Mouse (Mus musculus) small intestine, adult 2 months (tissue): ENCODE data around the gene Pold3. TPM values are rescaled to one million over a fixed set of nuclear protein-coding genes. Genes with fewer than 3 reads are reported as not detected.

Source experiments
- H3K27ac ChIP-seq: fragments of 200-500 bp; 2 replicates; pipeline ENCODE4 v1.5.1; 2012; ENCODE audit warnings: low read depth, low read length, control low read depth, inconsistent platforms; ENCODE audit not compliant: insufficient read depth
- H3K27me3 ChIP-seq: fragments of 200-500 bp; 2 replicates; pipeline ENCODE4 v1.6.1; 2012; ENCODE audit warnings: mild to moderate bottlenecking, moderate library complexity, low read length, inconsistent platforms; ENCODE audit not compliant: control insufficient read depth, insufficient read depth
- H3K36me3 ChIP-seq: fragments of 200-500 bp; 2 replicates; pipeline ENCODE4 v1.6.1; 2012; ENCODE audit warnings: mild to moderate bottlenecking, low read length, control low read depth, inconsistent platforms; ENCODE audit not compliant: control insufficient read depth, insufficient read depth
- H3K4me1 ChIP-seq: fragments of 200-500 bp; 2 replicates; pipeline ENCODE4 v1.6.1; 2012; ENCODE audit warnings: low read length, inconsistent platforms, mixed read lengths; ENCODE audit not compliant: control insufficient read depth, insufficient read depth, insufficient read length
- H3K4me3 ChIP-seq: fragments of 200-500 bp; 2 replicates; pipeline ENCODE4 v1.5.1; 2012; ENCODE audit warnings: low read depth, mild to moderate bottlenecking, control low read depth, inconsistent platforms, low read length, moderate library complexity
- CTCF ChIP-seq: fragments of 200-500 bp; IDR thresholded peaks from 2 replicates; pipeline ENCODE4 v1.5.1; 2012; ENCODE audit warnings: low read depth, mild to moderate bottlenecking, control low read depth, inconsistent platforms, low read length, moderate library complexity, mixed read lengths; ENCODE audit not compliant: insufficient replicate concordance, insufficient read length; ENCODE audit errors: extremely low read depth
- POLR2A ChIP-seq: fragments of 200-500 bp; IDR thresholded peaks from 2 replicates; pipeline ENCODE4 v1.6.1; 2012; ENCODE audit warnings: low read depth, mild to moderate bottlenecking, control low read depth, inconsistent platforms, low read length, moderate library complexity
- WGBS: fragments of 180-500 bp; shearing (Covaris S2); methylation state at CpG from one replicate; pipeline ENCODE4 v1.1.7; 2018; 5-methylcytosine and 5-hydroxymethylcytosine counted together
- polyA plus RNA-seq: library from polyadenylated mRNA; depleted of rRNA; stranded (reverse); fragments of >200 nt; gene quantifications from 2 replicates; pipeline ENCODE4 v1.2.3, GENCODE M21; 2012; rRNA removed

The Pold3 gene
- 2.4 and 4.2 TPM in 2 replicates for polyA plus RNA-seq

DNA sequence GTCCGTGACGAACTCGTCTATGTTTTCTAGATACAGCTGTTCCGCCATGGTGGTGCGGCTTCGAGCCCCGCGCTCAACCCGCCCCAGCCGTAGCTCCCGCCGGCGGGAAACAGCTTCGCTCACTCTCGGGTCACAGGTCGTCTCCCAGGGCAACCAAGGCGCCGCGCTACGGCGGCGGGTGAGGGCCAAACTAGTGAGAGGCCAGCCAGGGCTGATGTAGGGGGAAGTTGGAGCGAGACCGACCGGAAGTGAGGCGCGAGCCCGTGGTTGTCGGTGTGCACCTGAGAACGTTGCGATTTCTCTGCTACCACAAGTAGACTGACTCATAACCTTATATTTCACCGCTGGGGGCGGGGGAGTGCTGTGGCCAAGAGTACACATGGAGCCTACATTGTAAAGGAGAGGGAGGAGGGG lies at the start of gene Pold3:
TSS of gene Pold3 (minus strand) at position 190 of the 414 bp plus-strand sequence.
- TF ChIP-seq CTCF (peak; percentile 27; the same call in 1 of the 2 replicates), POLR2A (peak; percentile 55; the same call in 1 of the 2 replicates)

DNA sequence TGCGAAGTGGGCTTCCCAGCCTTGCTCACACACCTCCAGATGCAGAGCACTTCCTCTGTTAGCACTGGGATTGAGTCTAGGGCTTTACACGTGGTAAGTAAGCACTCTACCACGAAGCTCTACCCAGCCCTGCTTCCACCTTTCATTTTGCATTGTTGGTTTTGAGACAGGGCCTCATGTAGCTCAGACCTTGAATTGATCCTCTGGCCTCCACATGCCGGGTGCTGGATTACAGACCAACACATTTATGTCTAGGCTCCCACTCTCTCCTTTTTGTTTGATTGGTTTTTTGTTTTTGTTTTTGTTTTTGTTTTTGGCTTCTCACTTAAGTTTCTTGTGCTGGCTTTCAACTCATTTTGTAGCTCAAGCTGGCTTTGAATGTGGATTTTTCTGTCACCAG lies 49.4 kb upstream of the Pold3 start:
- TF ChIP-seq POLR2A (no peak), CTCF (no peak)
- H3K36me3 ChIP-seq = no peaks in the 10 kb centered on the region
- H3K4me1 ChIP-seq = peaks cover 3% of the 10 kb centered on the region; the same call in 1 of the 2 replicates
- no peak overlapping the region for H3K27ac ChIP-seq
- WGBS = 69% methylated on average over 4 of the region's 4 CpGs
- no peak overlapping the region for H3K4me3 ChIP-seq
- H3K27me3 ChIP-seq = no peaks in the 10 kb centered on the region

More for the DNA sequence above, at the start of gene Pold3:
- under 1% methylated on average over 33 of the region's 33 CpGs for WGBS
- peaks cover 15% of the 10 kb centered on the region for H3K36me3 ChIP-seq
- peaks cover 3% of the 10 kb centered on the region; the same call in 1 of the 2 replicates for H3K4me1 ChIP-seq
- H3K4me3 ChIP-seq = peak within 1 kb of the TSS; percentile 86
- no peaks in the 10 kb centered on the region for H3K27me3 ChIP-seq
- H3K27ac ChIP-seq = peak within 1 kb of the TSS; percentile 61

DNA sequence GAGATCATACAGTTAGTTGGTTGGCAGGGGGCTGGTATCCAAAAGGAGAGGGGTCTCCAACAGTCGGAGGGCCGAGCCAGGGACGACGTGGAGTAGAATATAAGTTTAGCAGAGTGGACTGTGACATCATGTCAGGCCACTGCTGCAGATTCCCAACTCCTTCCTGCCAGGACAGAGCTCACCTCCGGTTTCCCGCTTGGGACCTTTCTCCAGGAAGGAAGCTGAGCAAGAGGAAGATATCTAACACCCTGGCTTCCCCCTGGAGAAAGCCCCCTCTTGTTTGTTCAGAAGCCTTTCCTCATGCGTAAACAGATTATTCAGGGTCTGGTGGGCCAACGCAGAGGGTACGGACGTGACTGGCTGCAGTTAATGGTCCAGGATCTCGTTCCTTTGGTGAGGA lies 47.3 kb upstream of the Pold3 start:
- WGBS = 81% methylated on average over 11 of the region's 11 CpGs
- H3K36me3 ChIP-seq = no peaks in the 10 kb centered on the region
- no peak overlapping the region for H3K27ac ChIP-seq
- H3K27me3 ChIP-seq = no peaks in the 10 kb centered on the region
- TF ChIP-seq CTCF (no peak), POLR2A (no peak)
- H3K4me3 ChIP-seq = no peak overlapping the region
- peaks cover 3% of the 10 kb centered on the region; the same call in 1 of the 2 replicates for H3K4me1 ChIP-seq

DNA sequence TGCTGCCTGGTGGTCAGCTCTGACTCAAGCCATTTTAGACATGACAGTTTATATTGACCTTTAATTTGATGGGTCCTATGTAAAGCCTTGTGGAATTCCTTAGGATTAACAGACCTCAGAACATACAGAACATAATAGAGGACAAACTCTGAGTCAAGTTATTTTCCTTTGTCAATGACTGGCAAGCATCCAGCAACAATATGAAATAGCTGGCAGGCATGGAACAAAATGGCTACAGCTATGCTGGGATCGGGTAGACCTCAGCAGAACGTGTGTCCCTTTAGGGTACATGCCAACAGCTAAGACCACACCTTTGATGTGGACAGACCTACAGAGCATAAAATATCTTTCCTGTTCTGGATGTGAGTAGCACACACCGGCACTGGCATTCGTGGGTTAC lies 42.1 kb upstream of the Pold3 start:
- no peak overlapping the region for H3K4me3 ChIP-seq
- H3K36me3 ChIP-seq = no peaks in the 10 kb centered on the region
- WGBS = 51% methylated on average over 4 of the region's 4 CpGs
- no peaks in the 10 kb centered on the region for H3K27me3 ChIP-seq
- peaks cover 12% of the 10 kb centered on the region; the same call in 1 of the 2 replicates for H3K4me1 ChIP-seq
- TF ChIP-seq POLR2A = no peak
- no peak for TF ChIP-seq CTCF
- H3K27ac ChIP-seq = no peak overlapping the region

DNA sequence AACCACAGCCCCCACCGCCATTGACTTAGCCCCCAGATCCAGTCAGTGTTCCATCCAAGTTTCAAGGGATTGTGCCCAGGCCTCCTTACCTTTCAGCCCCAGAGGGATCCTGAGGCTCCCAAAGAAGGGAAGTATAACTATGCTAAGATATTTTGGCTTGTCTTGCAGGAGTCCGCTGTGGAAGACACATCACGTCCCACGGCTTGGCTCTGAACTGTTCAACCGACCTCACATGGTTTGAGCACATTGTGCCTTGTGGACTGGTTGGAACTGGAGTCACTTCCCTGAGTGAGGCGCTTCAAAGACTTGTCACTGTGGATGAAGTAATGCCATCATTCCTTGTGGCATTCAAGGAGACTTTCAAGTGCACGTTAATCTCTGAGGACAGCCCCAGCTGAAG lies 38.6 kb upstream of the Pold3 start:
- H3K27me3 ChIP-seq = no peaks in the 10 kb centered on the region
- H3K4me3 ChIP-seq = peak overlapping the region; percentile 69
- H3K36me3 ChIP-seq = no peaks in the 10 kb centered on the region
- peaks cover 9% of the 10 kb centered on the region; the same call in 1 of the 2 replicates for H3K4me1 ChIP-seq
- 27% methylated on average over 7 of the region's 7 CpGs for WGBS
- TF ChIP-seq CTCF (no peak), POLR2A (no peak)
- peak overlapping the region; percentile 10; the same call in 1 of the 2 replicates for H3K27ac ChIP-seq

DNA sequence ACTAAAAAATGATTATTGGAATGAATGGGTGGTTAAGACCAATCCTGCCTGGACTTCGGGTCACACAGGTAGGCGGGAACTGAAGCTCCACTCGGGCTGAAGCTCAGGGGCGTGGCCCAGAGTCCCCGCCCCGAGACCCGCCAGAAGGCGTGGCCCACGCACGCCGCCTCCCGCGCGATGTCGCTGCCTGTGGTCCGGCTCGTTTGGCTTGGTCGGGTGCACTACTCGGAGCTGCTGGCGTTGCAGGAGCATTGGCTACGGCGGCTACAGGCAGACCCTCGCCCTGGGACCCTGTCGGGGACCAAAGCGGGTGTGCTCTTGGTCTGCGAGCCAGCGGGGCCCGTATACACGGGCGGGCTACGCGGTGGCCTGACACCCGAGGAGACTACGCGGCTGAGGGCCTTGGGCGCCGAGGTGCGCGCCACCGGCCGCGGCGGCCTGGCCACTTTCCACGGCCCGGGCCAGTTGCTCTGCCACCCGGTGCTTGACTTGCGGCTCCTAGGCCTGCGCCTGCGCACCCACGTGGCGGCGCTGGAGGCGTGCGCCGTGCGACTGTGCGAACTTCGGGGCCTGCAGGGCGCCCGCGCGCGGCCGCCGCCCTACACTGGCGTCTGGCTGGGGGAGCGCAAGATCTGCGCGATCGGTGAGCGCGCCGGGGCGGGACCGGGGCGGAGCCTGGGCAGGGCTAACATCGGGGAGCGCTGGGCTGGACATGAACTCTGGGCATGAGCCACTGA lies 37.9 kb upstream of the Pold3 start, which contains the start of gene Lipt2:
TSS of gene Lipt2 (plus strand) at position 173 of the 737 bp plus-strand sequence.
- Histone ChIP-seq H3K4me1 (peaks cover 9% of the 10 kb centered on the region; the same call in 1 of the 2 replicates), H3K4me3 (peak within 1 kb of the TSS; percentile 69), H3K27me3 (no peaks in the 10 kb centered on the region), H3K36me3 (no peaks in the 10 kb centered on the region), H3K27ac (peak within 1 kb of the TSS; percentile 90)
- WGBS = 1% methylated on average over 78 of the region's 78 CpGs
- TF ChIP-seq POLR2A = peak; percentile 50
- TF ChIP-seq CTCF = no peak

DNA sequence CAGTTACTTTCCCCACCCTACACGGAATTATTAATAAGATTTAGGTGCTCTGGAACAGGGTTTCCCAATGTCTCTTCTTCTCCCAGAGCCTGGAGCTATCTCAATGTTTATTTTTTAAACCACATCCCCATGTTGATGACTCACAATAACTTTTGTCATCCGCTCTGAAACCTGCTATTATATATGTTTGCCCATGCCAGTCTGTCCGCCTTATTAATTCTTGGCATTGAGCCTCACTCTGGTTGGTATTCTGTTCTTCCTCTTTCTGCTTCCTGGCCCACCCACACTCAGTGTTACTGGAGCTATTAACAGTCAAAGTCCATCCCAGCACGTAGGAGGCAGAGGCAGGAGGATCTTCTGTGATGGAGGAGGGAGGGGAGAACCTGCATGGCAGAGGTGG lies 36.3 kb upstream of the Pold3 start:
- H3K36me3 ChIP-seq = no peaks in the 10 kb centered on the region
- peaks cover 9% of the 10 kb centered on the region; the same call in 1 of the 2 replicates for H3K4me1 ChIP-seq
- TF ChIP-seq CTCF (no peak), POLR2A (no peak)
- WGBS = 24% methylated on average over 4 of the region's 4 CpGs
- no peak overlapping the region for H3K27ac ChIP-seq
- no peak overlapping the region for H3K4me3 ChIP-seq
- H3K27me3 ChIP-seq = no peaks in the 10 kb centered on the region
